Mouse (Mus musculus) forebrain, embryonic 13.5 days (tissue): ENCODE results near the gene Cnpy4. TPM values are rescaled to one million over a fixed set of nuclear protein-coding genes. Genes with fewer than 3 reads are reported as not detected.

Experiments used
- ATAC-seq: fragments of 200-750 bp; cut with Nextera tagmentation; 2 replicates; pipeline ENCODE4 v1.8.0; 2017
- H3K27ac ChIP-seq: fragments of 300-500 bp; sonication (generic); 2 replicates; pipeline ENCODE4 v1.5.1; 2015; ENCODE audit warnings: inconsistent platforms, mild to moderate bottlenecking, moderate library complexity
- H3K27me3 ChIP-seq: fragments of 300-500 bp; sonication (generic); 2 replicates; pipeline ENCODE4 v1.6.1; 2015; ENCODE audit warnings: mild to moderate bottlenecking, inconsistent platforms
- H3K36me3 ChIP-seq: fragments of 300-500 bp; sonication (generic); 2 replicates; pipeline ENCODE4 v1.6.1; 2015; ENCODE audit warnings: mild to moderate bottlenecking, inconsistent platforms; ENCODE audit not compliant: poor library complexity, severe bottlenecking
- H3K4me1 ChIP-seq: fragments of 300-500 bp; sonication (generic); 2 replicates; pipeline ENCODE4 v1.6.1; 2015; ENCODE audit warnings: inconsistent platforms
- H3K4me2 ChIP-seq: fragments of 300-500 bp; sonication (generic); 2 replicates; pipeline ENCODE4 v1.6.1; 2015; ENCODE audit warnings: inconsistent platforms, mild to moderate bottlenecking, moderate library complexity
- H3K4me3 ChIP-seq: fragments of 300-500 bp; sonication (generic); 2 replicates; pipeline ENCODE4 v1.5.1; 2015; ENCODE audit warnings: mild to moderate bottlenecking, inconsistent platforms
- H3K9ac ChIP-seq: fragments of 300-500 bp; sonication (generic); 2 replicates; pipeline ENCODE4 v1.6.1; 2015; ENCODE audit warnings: mild to moderate bottlenecking, inconsistent platforms
- H3K9me3 ChIP-seq: fragments of 300-500 bp; sonication (generic); replicated peaks from 2 replicates; pipeline ENCODE4 v1.6.1; 2016; ENCODE audit warnings: inconsistent platforms
- WGBS: fragments of 180-500 bp; shearing (Covaris S2); methylation state at CpG from one replicate; pipeline ENCODE4 v1.1.7; 2015; 5-methylcytosine and 5-hydroxymethylcytosine counted together
- polyA plus RNA-seq: library from polyadenylated mRNA; unstranded; fragments of >200 nt; fragmentation: Nextera tagmentation; extraction: Ambion mirVana; gene quantifications from 2 replicates; pipeline ENCODE4 v1.2.1, GENCODE M21; 2015

Gene Cnpy4
- polyA plus RNA-seq, 1 experiment from 2014 or later, result 48.1 TPM

- Histone ChIP-seq H3K4me2 (no peak overlapping the region), H3K9ac (no peak overlapping the region), H3K4me1 (no peaks in the 10 kb centered on the region), H3K4me3 (no peak overlapping the region), H3K27ac (no peak overlapping the region), H3K36me3 (no peaks in the 10 kb centered on the region), H3K9me3 (peaks cover 22% of the 10 kb centered on the region), H3K27me3 (no peaks in the 10 kb centered on the region)
- 80% methylated on average over 2 of the region's 2 CpGs for WGBS
- ATAC-seq, result no peak
Measured at GRCm38 (mm10) chr5:138219864-138220263, 32.6 kb downstream of the Cnpy4 start.

- 24% methylated on average over 4 of the region's 4 CpGs for WGBS
- Histone ChIP-seq H3K4me3 (no peak overlapping the region), H3K27ac (no peak overlapping the region), H3K36me3 (no peaks in the 10 kb centered on the region), H3K27me3 (no peaks in the 10 kb centered on the region), H3K4me2 (no peak overlapping the region), H3K9me3 (no peaks in the 10 kb centered on the region), H3K4me1 (no peaks in the 10 kb centered on the region), H3K9ac (no peak overlapping the region)
- no peak for ATAC-seq
Measured at GRCm38 (mm10) chr5:138222111-138222510, 34.8 kb downstream of the Cnpy4 start.

- 63% methylated on average over 3 of the region's 3 CpGs for WGBS
- no peak overlapping the region for H3K4me3 ChIP-seq
Measured at GRCm38 (mm10) chr5:138223287-138223686, 36.0 kb downstream of the Cnpy4 start.

GRCm38 (mm10) chr5:138225700-138226099 is 38.4 kb downstream of the Cnpy4 start, which contains the start of gene Nxpe5:
TSS of gene Nxpe5 (plus strand) at chr5:138225898.
- Histone ChIP-seq H3K4me2 (no peak within 1 kb of the TSS), H3K4me1 (no peaks in the 10 kb centered on the region), H3K27ac (no peak within 1 kb of the TSS), H3K9me3 (no peaks in the 10 kb centered on the region), H3K36me3 (no peaks in the 10 kb centered on the region), H3K4me3 (no peak within 1 kb of the TSS), H3K9ac (no peak within 1 kb of the TSS), H3K27me3 (no peaks in the 10 kb centered on the region)
- ATAC-seq, result no peak
- 63% methylated on average over 2 of the region's 2 CpGs for WGBS

More at GRCm38 (mm10) chr5:138223287-138223686, 36.0 kb downstream of the Cnpy4 start:
- no peak for ATAC-seq
- Histone ChIP-seq H3K4me1 (no peaks in the 10 kb centered on the region), H3K36me3 (no peaks in the 10 kb centered on the region), H3K27ac (no peak overlapping the region), H3K27me3 (no peaks in the 10 kb centered on the region), H3K4me2 (no peak overlapping the region), H3K9me3 (no peaks in the 10 kb centered on the region), H3K9ac (no peak overlapping the region)

- no peak overlapping the region for H3K4me2 ChIP-seq
- H3K4me3 ChIP-seq, result no peak overlapping the region
- no peaks in the 10 kb centered on the region for H3K4me1 ChIP-seq
- no peaks in the 10 kb centered on the region for H3K36me3 ChIP-seq
- WGBS, result 77% methylated on average over 4 of the region's 4 CpGs
- H3K27ac ChIP-seq, result no peak overlapping the region
- no peaks in the 10 kb centered on the region for H3K9me3 ChIP-seq
- no peak overlapping the region for H3K9ac ChIP-seq
- no peaks in the 10 kb centered on the region for H3K27me3 ChIP-seq
- ATAC-seq, result no peak
Measured at GRCm38 (mm10) chr5:138226491-138226890, 39.2 kb downstream of the Cnpy4 start.

- Histone ChIP-seq H3K36me3 (no peaks in the 10 kb centered on the region), H3K4me3 (no peak overlapping the region), H3K4me2 (no peak overlapping the region), H3K4me1 (no peaks in the 10 kb centered on the region), H3K27me3 (no peaks in the 10 kb centered on the region), H3K9me3 (no peaks in the 10 kb centered on the region), H3K27ac (no peak overlapping the region), H3K9ac (no peak overlapping the region)
- WGBS, result 74% methylated on average over 2 of the region's 2 CpGs
- no peak for ATAC-seq
Measured at GRCm38 (mm10) chr5:138227367-138227766, 40.1 kb downstream of the Cnpy4 start.

DNA sequence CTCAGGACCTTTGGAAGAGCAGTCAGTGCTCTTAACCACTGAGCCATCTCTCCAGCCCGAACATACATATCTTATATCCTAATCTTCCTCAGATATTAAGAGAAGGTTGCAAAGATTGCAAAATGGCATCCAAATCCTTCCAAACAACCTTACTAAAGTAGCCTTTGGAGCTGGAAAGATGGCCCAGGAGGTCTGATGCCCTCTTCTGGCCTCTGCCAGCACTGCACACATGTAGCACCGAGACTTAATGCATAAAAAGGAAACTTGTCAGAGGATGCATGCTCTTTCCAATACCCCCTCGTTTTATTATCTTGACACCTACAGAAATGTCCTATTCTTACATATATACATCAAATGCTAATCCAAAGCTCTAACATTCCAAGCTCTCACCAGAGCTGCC is 40.7 kb downstream of the Cnpy4 start:
- H3K4me3 ChIP-seq, result no peak overlapping the region
- no peak overlapping the region for H3K27ac ChIP-seq
- WGBS, result 66% methylated on average over 3 of the region's 3 CpGs
- H3K4me2 ChIP-seq, result no peak overlapping the region
- no peaks in the 10 kb centered on the region for H3K4me1 ChIP-seq
- no peaks in the 10 kb centered on the region for H3K36me3 ChIP-seq
- no peaks in the 10 kb centered on the region for H3K27me3 ChIP-seq
- no peak for ATAC-seq
- no peaks in the 10 kb centered on the region for H3K9me3 ChIP-seq
- H3K9ac ChIP-seq, result no peak overlapping the region

GRCm38 (mm10) chr5:138229511-138229910 is 42.2 kb downstream of the Cnpy4 start:
- no peak overlapping the region for H3K4me2 ChIP-seq
- H3K4me1 ChIP-seq, result no peaks in the 10 kb centered on the region
- H3K9me3 ChIP-seq, result no peaks in the 10 kb centered on the region
- H3K4me3 ChIP-seq, result no peak overlapping the region
- H3K9ac ChIP-seq, result no peak overlapping the region
- WGBS, result 90% methylated on average over 3 of the region's 3 CpGs
- H3K27me3 ChIP-seq, result no peaks in the 10 kb centered on the region
- H3K36me3 ChIP-seq, result no peaks in the 10 kb centered on the region
- ATAC-seq, result no peak
- H3K27ac ChIP-seq, result no peak overlapping the region

DNA sequence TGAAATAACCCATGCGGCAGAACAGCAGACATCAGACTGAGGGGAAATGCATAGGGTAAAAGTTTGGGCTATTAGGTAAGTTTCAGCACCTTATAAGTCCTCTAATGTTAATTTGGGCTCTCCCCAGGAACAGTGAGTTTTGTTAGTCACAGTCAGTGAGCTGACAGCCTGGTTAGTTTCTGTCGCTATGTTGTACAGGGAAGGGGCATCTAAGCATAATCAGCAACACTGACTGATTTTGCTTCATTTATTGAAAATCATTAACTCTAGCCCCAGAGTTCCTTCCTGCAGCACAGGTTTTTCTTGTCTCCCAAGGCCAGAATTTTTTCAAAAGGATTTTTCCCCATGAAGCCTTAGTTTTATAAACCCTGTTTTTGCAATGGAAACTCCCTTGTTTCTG is 46.5 kb downstream of the Cnpy4 start:
- Histone ChIP-seq H3K27me3 (no peaks in the 10 kb centered on the region), H3K36me3 (no peaks in the 10 kb centered on the region), H3K4me1 (no peaks in the 10 kb centered on the region), H3K27ac (no peak overlapping the region), H3K9me3 (no peaks in the 10 kb centered on the region), H3K4me3 (no peak overlapping the region), H3K9ac (no peak overlapping the region), H3K4me2 (no peak overlapping the region)
- WGBS, result 89% methylated on average over 2 of the region's 2 CpGs
- ATAC-seq, result no peak

- H3K9me3 ChIP-seq, result no peaks in the 10 kb centered on the region
- no peaks in the 10 kb centered on the region for H3K36me3 ChIP-seq
- H3K4me2 ChIP-seq, result no peak overlapping the region
- no peak for ATAC-seq
- no peak overlapping the region for H3K9ac ChIP-seq
- H3K27me3 ChIP-seq, result no peaks in the 10 kb centered on the region
- no peaks in the 10 kb centered on the region for H3K4me1 ChIP-seq
- H3K27ac ChIP-seq, result no peak overlapping the region
- no peak overlapping the region for H3K4me3 ChIP-seq
Measured at GRCm38 (mm10) chr5:138234224-138234623, 46.9 kb downstream of the Cnpy4 start.

DNA sequence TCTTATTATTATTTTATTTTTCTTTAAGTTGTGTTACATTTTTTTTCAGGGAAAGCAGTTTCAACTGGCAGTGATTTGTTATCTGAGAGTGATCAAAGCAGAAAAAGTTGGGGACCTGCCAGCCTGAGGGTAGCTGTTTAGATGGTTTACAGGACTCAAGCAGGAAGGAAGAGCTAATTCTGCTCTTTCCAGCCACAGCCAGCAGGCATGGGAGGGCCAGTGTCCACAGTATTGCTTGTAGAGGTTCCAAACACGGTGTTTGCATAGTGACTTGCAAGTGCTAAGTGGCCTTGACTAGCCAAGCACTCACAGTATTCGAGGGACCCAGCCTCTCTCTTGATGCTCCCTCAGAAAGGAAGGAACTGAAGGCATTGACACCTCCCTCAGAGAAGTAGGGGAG is 54.2 kb downstream of the Cnpy4 start:
- H3K4me2 ChIP-seq, result no peak overlapping the region
- H3K9me3 ChIP-seq, result no peaks in the 10 kb centered on the region
- 53% methylated on average over 2 of the region's 2 CpGs for WGBS
- H3K4me1 ChIP-seq, result no peaks in the 10 kb centered on the region
- H3K36me3 ChIP-seq, result no peaks in the 10 kb centered on the region
- ATAC-seq, result no peak
- no peak overlapping the region for H3K9ac ChIP-seq
- H3K27me3 ChIP-seq, result no peaks in the 10 kb centered on the region
- H3K4me3 ChIP-seq, result no peak overlapping the region
- H3K27ac ChIP-seq, result no peak overlapping the region
